Mouse (Mus musculus): ENCODE measurements at regions not wholly inside any gene's neighbourhood (a gene's known extent, or its start where the extent isn't known, plus 50 kb on each side); places are given as distances from the start of the nearest gene placed in this dataset.

DNA sequence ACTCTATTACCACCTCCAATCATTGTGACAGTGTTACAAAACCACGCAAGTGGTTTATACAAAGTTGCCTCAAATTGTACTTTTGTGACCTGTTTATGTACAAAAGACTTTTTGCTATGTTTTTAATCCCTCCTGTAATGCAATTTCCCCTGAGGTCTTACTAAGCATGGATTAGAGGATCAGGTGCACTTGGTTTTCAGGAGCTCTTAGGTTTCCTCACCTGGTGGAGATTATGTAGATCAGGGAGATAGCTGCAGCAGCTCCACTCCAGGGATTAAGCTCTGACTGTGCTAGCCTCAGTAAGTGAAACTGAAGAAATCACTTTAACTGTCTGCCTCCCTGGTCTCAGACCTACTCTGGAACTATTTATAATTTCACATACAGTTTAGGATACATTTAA lies 123.8 kb upstream of the Elmo1 start:
- Histone ChIP-seq H3K27ac (no peak overlapping the region), H3K9ac (no peak overlapping the region), H3K36me3 (no peaks in the 10 kb centered on the region), H3K4me2 (no peak overlapping the region), H3K4me1 (no peaks in the 10 kb centered on the region), H3K9me3 (replicated peaks) (no peaks in the 10 kb centered on the region), H3K27me3 (replicated peaks) (no peaks in the 10 kb centered on the region), H3K4me3 (no peak overlapping the region)
- no peak for ATAC-seq
- WGBS (ENCODE audit: insufficient replicate concordance): 71% methylated on average over 1 of the region's 1 CpGs

DNA sequence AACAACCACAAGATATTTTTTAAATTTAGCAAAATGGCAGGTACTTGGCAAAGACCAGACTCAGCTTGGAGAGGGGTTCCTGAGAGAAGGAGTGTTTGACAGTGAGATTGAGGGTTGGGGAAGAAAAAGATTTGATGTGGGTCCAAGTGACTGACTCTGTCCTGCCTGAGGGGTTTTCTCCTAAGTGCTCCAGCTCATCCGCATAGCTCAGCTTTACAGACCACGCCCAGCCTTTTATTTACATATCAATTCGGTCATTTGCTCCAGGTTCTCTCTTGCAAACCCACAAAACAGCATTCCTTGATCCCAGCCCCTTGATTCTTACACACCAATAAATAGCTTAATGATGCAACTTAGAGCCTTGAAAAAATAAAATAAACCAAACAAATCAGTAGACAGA lies 127.4 kb upstream of the Elmo1 start:
- no peak for ATAC-seq
- WGBS (ENCODE audit: insufficient replicate concordance): 55% methylated on average over 3 of the region's 3 CpGs
- Histone ChIP-seq H3K27ac (no peak overlapping the region), H3K4me1 (no peaks in the 10 kb centered on the region), H3K4me3 (no peak overlapping the region), H3K36me3 (no peaks in the 10 kb centered on the region), H3K9ac (no peak overlapping the region), H3K4me2 (no peak overlapping the region), H3K9me3 (replicated peaks) (no peaks in the 10 kb centered on the region), H3K27me3 (replicated peaks) (no peaks in the 10 kb centered on the region)

DNA sequence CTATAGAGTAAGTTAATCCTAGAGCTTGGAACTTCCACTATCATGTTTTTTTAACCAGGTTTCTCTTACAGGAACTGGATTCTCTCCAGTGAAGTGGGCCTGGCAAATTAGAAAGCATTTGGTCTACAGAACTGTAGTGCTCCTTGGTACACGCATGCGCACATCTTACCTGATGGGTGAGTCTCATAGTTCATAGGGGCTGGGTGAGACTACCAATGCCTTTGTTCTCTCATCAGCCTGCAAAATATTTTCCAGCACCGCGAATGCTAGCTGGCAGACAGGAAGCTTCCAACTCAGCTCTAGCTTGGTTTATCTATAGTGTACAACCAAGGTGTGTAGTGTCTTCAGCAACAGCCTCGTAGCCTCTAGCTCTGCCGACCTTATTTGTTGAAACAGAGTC lies 104.7 kb upstream of the Gpr141 start:
- Histone ChIP-seq H3K4me1 (no peaks in the 10 kb centered on the region), H3K27me3 (replicated peaks) (no peaks in the 10 kb centered on the region), H3K4me2 (no peak overlapping the region), H3K9ac (no peak overlapping the region), H3K36me3 (no peaks in the 10 kb centered on the region), H3K4me3 (no peak overlapping the region), H3K27ac (no peak overlapping the region), H3K9me3 (replicated peaks) (no peaks in the 10 kb centered on the region)
- 77% methylated on average over 6 of the region's 6 CpGs for WGBS (ENCODE audit: insufficient replicate concordance)
- ATAC-seq: no peak

DNA sequence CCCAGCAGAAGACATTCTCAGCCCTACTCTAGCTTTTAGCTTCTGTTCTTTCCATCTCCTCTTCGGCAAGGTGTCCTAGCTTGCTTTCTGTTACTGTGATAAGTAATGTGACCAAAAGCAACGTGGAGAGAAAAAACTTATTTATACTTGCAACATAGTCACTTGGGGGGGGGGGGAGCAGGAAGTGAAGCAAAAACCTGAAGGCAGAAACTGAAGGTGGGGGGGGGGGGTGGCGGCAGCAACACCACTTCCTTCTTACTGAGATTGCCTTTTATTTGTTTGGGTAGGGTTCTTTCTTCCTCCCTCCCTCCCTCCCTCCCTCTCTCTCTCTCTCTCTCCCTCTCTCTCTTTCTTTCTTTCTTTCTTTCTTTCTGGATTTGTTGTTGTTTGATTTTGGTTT lies 103.8 kb upstream of the Gpr141 start:
- Histone ChIP-seq H3K27me3 (replicated peaks) (no peaks in the 10 kb centered on the region), H3K4me3 (no peak overlapping the region), H3K27ac (no peak overlapping the region), H3K9me3 (replicated peaks) (no peaks in the 10 kb centered on the region), H3K36me3 (no peaks in the 10 kb centered on the region), H3K9ac (no peak overlapping the region), H3K4me1 (no peaks in the 10 kb centered on the region), H3K4me2 (no peak overlapping the region)
- no peak for ATAC-seq
- 44% methylated on average over 3 of the region's 3 CpGs for WGBS (ENCODE audit: insufficient replicate concordance)

DNA sequence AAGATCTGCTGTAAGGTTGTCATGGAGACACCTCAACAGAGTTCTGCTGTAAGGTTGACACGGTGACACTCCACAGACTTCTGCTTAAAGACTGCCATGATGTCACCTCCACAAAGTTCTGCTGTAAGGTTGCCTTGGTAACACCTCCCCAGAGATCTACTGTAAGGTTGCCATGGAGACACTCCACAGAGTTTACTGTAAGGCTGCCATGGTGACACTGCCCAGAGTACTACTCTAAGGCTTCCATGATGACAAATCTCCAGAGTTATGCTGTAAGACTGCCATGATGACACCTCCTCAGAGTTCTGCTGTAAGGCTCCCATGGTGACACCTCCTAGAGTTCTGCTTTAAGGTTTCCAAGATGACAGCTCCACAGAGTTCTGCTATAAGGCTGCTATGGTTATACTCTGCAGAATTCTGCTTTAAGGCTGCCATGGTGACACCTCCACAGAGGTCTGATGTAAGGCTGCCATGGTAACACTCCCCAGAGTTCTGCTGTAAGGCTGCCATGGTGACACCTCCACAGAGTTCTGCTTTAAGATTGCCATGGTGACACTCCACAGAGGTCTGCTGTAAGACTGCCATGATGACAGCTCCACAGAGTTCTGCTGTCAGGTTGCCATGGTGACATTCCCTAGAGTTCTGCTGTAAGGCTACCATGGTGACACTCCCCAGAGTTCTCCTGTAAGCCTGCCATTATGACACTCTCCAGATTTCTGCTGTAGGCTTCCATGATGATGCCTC lies 97.2 kb upstream of the Gpr141 start:
- no peak for ATAC-seq

DNA sequence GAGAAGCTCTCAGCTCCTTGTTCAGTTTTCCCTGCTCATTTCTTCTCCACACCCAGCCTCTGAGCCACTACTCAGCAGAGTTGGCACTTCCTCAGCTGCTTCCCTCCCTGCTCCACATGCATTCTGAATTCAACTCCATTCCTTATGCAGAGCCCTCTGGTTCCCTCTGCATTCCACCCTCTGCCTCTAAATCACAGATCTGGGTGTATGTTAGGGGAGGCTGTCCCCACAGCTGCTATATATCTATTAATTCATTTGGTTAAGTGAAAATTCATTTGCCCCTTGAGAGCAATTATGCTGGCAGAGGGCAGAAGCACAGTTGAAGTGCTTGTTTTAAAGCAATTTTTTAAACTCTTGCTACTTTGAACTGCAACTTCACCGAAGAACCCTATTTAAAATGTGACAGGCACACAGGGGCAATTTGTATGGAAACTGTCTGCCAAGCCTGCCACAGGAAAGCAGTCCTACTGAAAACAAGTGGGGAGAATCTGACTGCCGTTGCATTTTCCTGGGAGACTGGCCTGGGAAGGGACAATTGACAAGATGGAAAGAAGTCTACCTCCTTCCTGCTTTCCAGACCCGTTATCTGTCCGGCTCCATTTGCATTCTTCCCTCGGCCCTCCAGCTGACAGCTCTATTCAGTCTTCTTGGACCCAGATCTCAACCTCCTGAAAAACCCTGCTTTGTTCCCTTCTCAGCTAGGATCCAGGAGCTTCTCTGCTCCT lies 88.0 kb upstream of the Gpr141 start:
- Histone ChIP-seq H3K4me3 (no peak overlapping the region), H3K4me1 (no peaks in the 10 kb centered on the region), H3K9me3 (replicated peaks) (no peaks in the 10 kb centered on the region), H3K27ac (no peak overlapping the region), H3K27me3 (replicated peaks) (no peaks in the 10 kb centered on the region), H3K36me3 (no peaks in the 10 kb centered on the region), H3K4me2 (no peak overlapping the region), H3K9ac (no peak overlapping the region)
- no peak for ATAC-seq
- 50% methylated on average over 5 of the region's 5 CpGs for WGBS (ENCODE audit: insufficient replicate concordance)

More for the DNA sequence above, 97.2 kb upstream of the Gpr141 start:
- Histone ChIP-seq H3K4me3 (no peak overlapping the region), H3K9ac (no peak overlapping the region), H3K9me3 (replicated peaks) (0 out of 2 replicates have a peak, but pooled peaks cover 15% of the 10 kb centered on the region), H3K27me3 (replicated peaks) (no peaks in the 10 kb centered on the region), H3K36me3 (no peaks in the 10 kb centered on the region), H3K27ac (no peak overlapping the region), H3K4me1 (no peaks in the 10 kb centered on the region), H3K4me2 (no peak overlapping the region)
- 48% methylated on average over 1 of the region's 1 CpGs for WGBS (ENCODE audit: insufficient replicate concordance)

DNA sequence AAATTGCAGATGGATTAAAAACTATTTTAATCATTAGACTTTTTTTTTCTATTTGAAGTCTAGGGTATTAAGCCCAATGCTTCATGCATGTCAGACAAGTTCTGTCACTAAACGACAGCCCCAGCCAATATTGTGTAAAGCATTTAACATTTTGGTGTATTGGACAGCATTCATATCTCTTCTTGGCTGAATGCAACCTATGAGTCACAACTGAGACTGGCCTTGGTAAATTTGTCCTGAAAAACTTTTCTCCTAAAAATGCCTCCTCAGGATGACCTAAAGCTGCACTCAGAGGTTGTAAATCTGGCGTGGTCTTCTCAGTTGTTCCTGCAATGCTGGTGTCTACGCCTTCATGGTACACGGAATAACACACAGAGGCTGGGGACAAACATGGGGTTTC lies 78.7 kb upstream of the Gpr141 start:
- no peak for ATAC-seq
- Histone ChIP-seq H3K4me1 (no peaks in the 10 kb centered on the region), H3K9me3 (replicated peaks) (no peaks in the 10 kb centered on the region), H3K4me3 (no peak overlapping the region), H3K9ac (no peak overlapping the region), H3K4me2 (no peak overlapping the region), H3K27ac (no peak overlapping the region), H3K36me3 (no peaks in the 10 kb centered on the region), H3K27me3 (replicated peaks) (no peaks in the 10 kb centered on the region)
- WGBS (ENCODE audit: insufficient replicate concordance): 71% methylated on average over 4 of the region's 4 CpGs

DNA sequence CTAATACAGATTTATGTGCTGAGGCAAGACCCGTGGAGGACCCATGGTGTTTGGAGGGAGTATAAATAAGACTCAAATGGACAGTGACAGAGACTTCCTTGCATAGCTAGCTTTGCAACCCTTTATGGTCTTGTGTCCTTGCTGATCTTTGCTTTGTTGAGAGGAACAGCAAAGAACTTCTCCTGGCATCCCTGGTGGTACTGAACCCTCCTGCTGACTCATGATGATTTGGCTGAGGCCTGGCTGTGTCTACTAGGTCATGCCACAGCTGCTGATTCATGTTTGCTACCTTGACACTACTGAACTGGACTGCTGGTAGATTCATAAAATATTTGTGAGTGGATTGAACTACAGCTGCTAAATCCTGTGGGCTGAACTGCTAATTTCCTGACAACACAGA lies 73.1 kb upstream of the Gpr141 start:
- Histone ChIP-seq H3K4me3 (no peak overlapping the region), H3K27me3 (replicated peaks) (no peaks in the 10 kb centered on the region), H3K27ac (no peak overlapping the region), H3K4me1 (no peaks in the 10 kb centered on the region), H3K36me3 (no peaks in the 10 kb centered on the region), H3K9ac (no peak overlapping the region), H3K4me2 (no peak overlapping the region), H3K9me3 (replicated peaks) (no peaks in the 10 kb centered on the region)
- no peak; the same call in 1 of the 2 replicates for ATAC-seq
- 55% methylated on average over 1 of the region's 1 CpGs for WGBS (ENCODE audit: insufficient replicate concordance)

DNA sequence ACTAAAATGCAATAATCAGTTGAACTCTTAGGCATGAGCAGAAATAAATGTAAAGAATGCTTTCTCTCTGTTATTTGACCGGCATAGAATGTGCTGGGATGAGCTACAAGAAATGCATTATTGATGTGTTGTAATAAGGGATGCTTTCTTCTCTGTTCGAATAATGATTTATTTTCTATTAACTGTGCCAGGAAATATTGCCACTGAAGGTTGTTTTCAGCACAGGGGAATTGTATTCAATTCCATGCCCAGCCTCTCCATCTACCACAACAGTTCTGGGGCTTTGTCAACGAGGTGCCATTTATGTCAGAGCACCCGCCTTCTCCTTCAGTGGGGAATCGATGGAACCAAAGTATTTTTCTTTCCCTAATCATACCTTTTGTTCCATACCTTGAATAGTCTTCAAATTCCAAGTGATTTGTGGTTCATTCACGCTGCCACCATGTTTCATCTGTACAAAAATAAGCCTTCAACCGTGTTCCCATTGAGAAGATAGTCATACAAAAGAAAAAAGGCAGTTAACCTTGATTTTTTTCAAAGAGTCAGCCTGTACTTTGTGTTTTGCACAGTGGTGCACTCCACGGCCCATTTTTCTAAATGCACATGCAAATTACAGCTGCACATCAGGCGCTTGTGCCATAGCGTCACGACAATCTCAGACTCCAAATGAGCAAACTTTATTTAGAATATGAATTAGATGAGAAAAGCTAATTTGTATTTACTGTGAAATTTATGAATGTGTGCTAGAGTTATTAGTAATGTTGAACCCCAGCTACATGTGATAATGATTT lies 65.1 kb upstream of the Gpr141 start:
- no peaks in the 10 kb centered on the region for H3K4me1 ChIP-seq
- no peak overlapping the region for H3K4me2 ChIP-seq
- no peaks in the 10 kb centered on the region for H3K36me3 ChIP-seq
- H3K4me3 ChIP-seq: no peak overlapping the region
- no peak overlapping the region for H3K9ac ChIP-seq
- 70% methylated on average over 11 of the region's 11 CpGs for WGBS (ENCODE audit: insufficient replicate concordance)
- no peak overlapping the region for H3K27ac ChIP-seq
- H3K27me3 ChIP-seq (replicated peaks): no peaks in the 10 kb centered on the region
- no peak for ATAC-seq
- H3K9me3 ChIP-seq (replicated peaks): no peaks in the 10 kb centered on the region

DNA sequence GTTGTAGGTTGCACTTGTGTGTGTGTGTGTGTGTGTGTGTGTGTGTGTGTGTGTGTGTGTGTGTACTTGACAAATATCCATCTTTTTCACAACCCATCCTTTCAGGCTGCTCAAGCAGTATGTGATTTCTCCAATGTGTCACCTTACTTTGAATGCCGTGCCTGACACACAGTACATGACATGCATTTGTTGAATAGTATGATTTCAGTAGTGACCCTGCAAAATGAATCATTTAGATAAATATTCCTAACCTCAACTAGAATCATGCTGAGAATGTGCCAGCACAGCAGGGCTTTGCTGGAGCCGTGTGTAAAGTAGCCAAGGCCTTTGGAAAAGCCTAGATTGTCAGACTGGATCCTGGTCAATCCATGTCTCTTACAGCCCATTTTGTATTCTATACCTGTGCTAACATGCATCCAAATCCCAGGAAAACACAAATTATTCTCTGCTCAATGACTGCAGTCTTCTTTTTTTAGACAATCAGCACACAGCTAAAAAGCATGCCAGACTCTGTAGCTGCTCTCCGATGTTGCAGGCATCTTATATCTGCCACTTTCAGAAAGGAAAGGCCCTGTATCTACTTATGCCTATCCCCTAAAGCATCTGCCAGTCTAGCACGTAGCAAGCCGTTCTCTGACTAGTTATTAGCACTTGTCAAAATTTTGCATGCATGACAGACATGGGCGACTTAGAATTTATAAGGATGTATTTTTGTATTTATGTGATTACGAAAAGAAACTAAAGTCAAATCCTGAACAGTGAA lies 60.0 kb upstream of the Gpr141 start:
- Histone ChIP-seq H3K4me1 (0 out of 2 replicates have a peak, but pooled peaks cover 5% of the 10 kb centered on the region), H3K4me3 (no peak overlapping the region), H3K36me3 (no peaks in the 10 kb centered on the region), H3K9ac (no peak overlapping the region), H3K9me3 (replicated peaks) (no peaks in the 10 kb centered on the region), H3K27me3 (replicated peaks) (no peaks in the 10 kb centered on the region), H3K27ac (no peak overlapping the region), H3K4me2 (no peak overlapping the region)
- 69% methylated on average over 7 of the region's 7 CpGs for WGBS (ENCODE audit: insufficient replicate concordance)
- ATAC-seq: no peak

DNA sequence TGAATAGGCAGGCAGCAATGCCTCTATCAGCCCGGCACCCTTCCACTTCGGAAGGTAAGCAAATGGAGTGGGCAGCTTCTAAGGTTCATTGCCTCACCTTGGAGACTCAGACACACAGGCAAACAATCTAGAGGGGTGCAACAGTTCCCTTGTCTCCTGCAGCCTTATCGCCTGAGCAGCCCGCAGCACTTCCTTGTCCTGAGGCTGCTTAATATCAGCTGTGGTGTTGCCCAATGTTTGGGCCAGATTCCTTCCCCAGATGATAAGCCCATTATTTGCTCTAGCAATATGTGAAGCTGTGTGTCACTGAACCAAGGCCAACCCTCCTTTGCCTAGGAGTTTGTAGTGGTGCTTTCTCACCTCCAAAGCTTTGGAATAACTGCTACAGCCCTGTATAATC lies 58.8 kb upstream of the Gpr141 start:
- no peaks in the 10 kb centered on the region for H3K9me3 ChIP-seq (replicated peaks)
- no peaks in the 10 kb centered on the region for H3K36me3 ChIP-seq
- 0 out of 2 replicates have a peak, but pooled peaks have one; percentile 30 for ATAC-seq
- no peak overlapping the region for H3K9ac ChIP-seq
- H3K27ac ChIP-seq: no peak overlapping the region
- H3K4me2 ChIP-seq: no peak overlapping the region
- no peak overlapping the region for H3K4me3 ChIP-seq
- H3K4me1 ChIP-seq: 0 out of 2 replicates have a peak, but pooled peaks cover 5% of the 10 kb centered on the region
- WGBS (ENCODE audit: insufficient replicate concordance): 18% methylated on average over 4 of the region's 4 CpGs
- H3K27me3 ChIP-seq (replicated peaks): no peaks in the 10 kb centered on the region

All from liver, embryonic 12.5 days (tissue).